Mouse (Mus musculus): ENCODE data around the gene Epb41. TPM values are rescaled to one million over a fixed set of nuclear protein-coding genes. Genes with fewer than 3 reads are reported as not detected.

The Epb41 gene
- polyA plus RNA-seq, 1 experiment, result 68.8 TPM

GRCm38 (mm10) chr4:132025738-132026527, 49.2 kb downstream of the Epb41 start:
- H3K4me3 ChIP-seq (ENCODE audit: low read depth, low read length), result no peak overlapping the region
- peaks cover 4% of the 10 kb centered on the region for H3K4me1 ChIP-seq (ENCODE audit: control insufficient read depth, insufficient read depth, low read length)
- TF ChIP-seq CTCF (IDR thresholded peaks at IDR 0.05; ENCODE audit: low read depth, low read length), result no peak
- no peak for TF ChIP-seq EP300 (IDR thresholded peaks at IDR 0.05; ENCODE audit: insufficient read depth, low read depth, low read length)
- no peak for TF ChIP-seq POLR2A (IDR thresholded peaks at IDR 0.05; ENCODE audit: insufficient read depth, low read length)
- H3K36me3 ChIP-seq (ENCODE audit: control insufficient read depth, insufficient read depth, low read length, poor library complexity, severe bottlenecking), result no peaks in the 10 kb centered on the region
- no peak overlapping the region for H3K27ac ChIP-seq (ENCODE audit: insufficient read depth, low read length)
- no peaks in the 10 kb centered on the region for H3K9me3 ChIP-seq (replicated peaks; ENCODE audit: control insufficient read depth, insufficient read depth, low read length, poor library complexity, severe bottlenecking)
- no peak overlapping the region for H3K9ac ChIP-seq (ENCODE audit: low read depth, poor library complexity, severe bottlenecking)
- no peaks in the 10 kb centered on the region for H3K27me3 ChIP-seq (ENCODE audit: control insufficient read depth, insufficient read depth, low read length, poor library complexity, severe bottlenecking)

GRCm38 (mm10) chr4:132025264-132025663, 49.9 kb downstream of the Epb41 start:
- H3K27ac ChIP-seq (ENCODE audit: insufficient read depth, low read length), result no peak overlapping the region
- H3K27me3 ChIP-seq (ENCODE audit: control insufficient read depth, insufficient read depth, low read length, poor library complexity, severe bottlenecking), result no peaks in the 10 kb centered on the region
- H3K4me3 ChIP-seq (ENCODE audit: low read depth, low read length), result no peak overlapping the region
- H3K9ac ChIP-seq (ENCODE audit: low read depth, poor library complexity, severe bottlenecking), result no peak overlapping the region
- TF ChIP-seq POLR2A (IDR thresholded peaks at IDR 0.05; ENCODE audit: insufficient read depth, low read length) (no peak), EP300 (IDR thresholded peaks at IDR 0.05; ENCODE audit: insufficient read depth, low read depth, low read length) (no peak), CTCF (IDR thresholded peaks at IDR 0.05; ENCODE audit: low read depth, low read length) (no peak)
- no peaks in the 10 kb centered on the region for H3K9me3 ChIP-seq (replicated peaks; ENCODE audit: control insufficient read depth, insufficient read depth, low read length, poor library complexity, severe bottlenecking)
- no peaks in the 10 kb centered on the region for H3K36me3 ChIP-seq (ENCODE audit: control insufficient read depth, insufficient read depth, low read length, poor library complexity, severe bottlenecking)
- H3K4me1 ChIP-seq (ENCODE audit: control insufficient read depth, insufficient read depth, low read length), result peaks cover 4% of the 10 kb centered on the region

GRCm38 (mm10) chr4:132023816-132024215, 51.3 kb downstream of the Epb41 start:
- Histone ChIP-seq H3K9me3 (replicated peaks; ENCODE audit: control insufficient read depth, insufficient read depth, low read length, poor library complexity, severe bottlenecking) (no peaks in the 10 kb centered on the region), H3K27me3 (ENCODE audit: control insufficient read depth, insufficient read depth, low read length, poor library complexity, severe bottlenecking) (no peaks in the 10 kb centered on the region), H3K9ac (ENCODE audit: low read depth, poor library complexity, severe bottlenecking) (no peak overlapping the region), H3K4me3 (ENCODE audit: low read depth, low read length) (no peak overlapping the region), H3K36me3 (ENCODE audit: control insufficient read depth, insufficient read depth, low read length, poor library complexity, severe bottlenecking) (no peaks in the 10 kb centered on the region), H3K4me1 (ENCODE audit: control insufficient read depth, insufficient read depth, low read length) (peaks cover 5% of the 10 kb centered on the region), H3K27ac (ENCODE audit: insufficient read depth, low read length) (no peak overlapping the region)
- no peak for TF ChIP-seq EP300 (IDR thresholded peaks at IDR 0.05; ENCODE audit: insufficient read depth, low read depth, low read length)

GRCm38 (mm10) chr4:132022639-132023038, 52.5 kb downstream of the Epb41 start:
- no peak overlapping the region for H3K9ac ChIP-seq (ENCODE audit: low read depth, poor library complexity, severe bottlenecking)
- TF ChIP-seq CTCF (IDR thresholded peaks at IDR 0.05; ENCODE audit: low read depth, low read length), result peak; percentile 50
- TF ChIP-seq EP300 (IDR thresholded peaks at IDR 0.05; ENCODE audit: insufficient read depth, low read depth, low read length), result no peak
- no peaks in the 10 kb centered on the region for H3K9me3 ChIP-seq (replicated peaks; ENCODE audit: control insufficient read depth, insufficient read depth, low read length, poor library complexity, severe bottlenecking)
- H3K27ac ChIP-seq (ENCODE audit: insufficient read depth, low read length), result no peak overlapping the region
- H3K27me3 ChIP-seq (ENCODE audit: control insufficient read depth, insufficient read depth, low read length, poor library complexity, severe bottlenecking), result no peaks in the 10 kb centered on the region
- no peaks in the 10 kb centered on the region for H3K36me3 ChIP-seq (ENCODE audit: control insufficient read depth, insufficient read depth, low read length, poor library complexity, severe bottlenecking)
- H3K4me1 ChIP-seq (ENCODE audit: control insufficient read depth, insufficient read depth, low read length), result peaks cover 8% of the 10 kb centered on the region
- no peak overlapping the region for H3K4me3 ChIP-seq (ENCODE audit: low read depth, low read length)

- TF ChIP-seq CTCF (IDR thresholded peaks at IDR 0.05; ENCODE audit: low read depth, low read length), result no peak
- no peak for TF ChIP-seq POLR2A (IDR thresholded peaks at IDR 0.05; ENCODE audit: insufficient read depth, low read length)
- no peak for TF ChIP-seq EP300 (IDR thresholded peaks at IDR 0.05; ENCODE audit: insufficient read depth, low read depth, low read length)
- Histone ChIP-seq H3K27me3 (ENCODE audit: control insufficient read depth, insufficient read depth, low read length, poor library complexity, severe bottlenecking) (no peaks in the 10 kb centered on the region), H3K9me3 (replicated peaks; ENCODE audit: control insufficient read depth, insufficient read depth, low read length, poor library complexity, severe bottlenecking) (no peaks in the 10 kb centered on the region), H3K27ac (ENCODE audit: insufficient read depth, low read length) (no peak overlapping the region), H3K4me1 (ENCODE audit: control insufficient read depth, insufficient read depth, low read length) (peaks cover 8% of the 10 kb centered on the region), H3K36me3 (ENCODE audit: control insufficient read depth, insufficient read depth, low read length, poor library complexity, severe bottlenecking) (no peaks in the 10 kb centered on the region), H3K4me3 (ENCODE audit: low read depth, low read length) (no peak overlapping the region), H3K9ac (ENCODE audit: low read depth, poor library complexity, severe bottlenecking) (no peak overlapping the region)
Observed at GRCm38 (mm10) chr4:132021883-132022282, 53.2 kb downstream of the Epb41 start.

- Histone ChIP-seq H3K9me3 (replicated peaks; ENCODE audit: control insufficient read depth, insufficient read depth, low read length, poor library complexity, severe bottlenecking) (no peaks in the 10 kb centered on the region), H3K9ac (ENCODE audit: low read depth, poor library complexity, severe bottlenecking) (no peak overlapping the region), H3K4me1 (ENCODE audit: control insufficient read depth, insufficient read depth, low read length) (peaks cover 3% of the 10 kb centered on the region), H3K36me3 (ENCODE audit: control insufficient read depth, insufficient read depth, low read length, poor library complexity, severe bottlenecking) (no peaks in the 10 kb centered on the region), H3K27me3 (ENCODE audit: control insufficient read depth, insufficient read depth, low read length, poor library complexity, severe bottlenecking) (no peaks in the 10 kb centered on the region), H3K4me3 (ENCODE audit: low read depth, low read length) (no peak overlapping the region), H3K27ac (ENCODE audit: insufficient read depth, low read length) (0 out of 2 replicates have a peak overlapping the region, but pooled peaks have one; percentile 9)
- TF ChIP-seq EP300 (IDR thresholded peaks at IDR 0.05; ENCODE audit: insufficient read depth, low read depth, low read length) (no peak), CTCF (IDR thresholded peaks at IDR 0.05; ENCODE audit: low read depth, low read length) (no peak), POLR2A (IDR thresholded peaks at IDR 0.05; ENCODE audit: insufficient read depth, low read length) (no peak)
Observed at GRCm38 (mm10) chr4:132018547-132018946, 56.6 kb downstream of the Epb41 start.
